Mouse (Mus musculus) liver (tissue): ENCODE results near the gene Wdr18.

Source experiments
- DNase-seq: peaks from one replicate; pipeline ENCODE4 v3.0.0-alpha.2; 2020; ENCODE audit warnings: mixed read lengths

Gene Wdr18

GRCm38 (mm10) chr10:79927324-79928029, 32.5 kb upstream of the Wdr18 start:
- DNase-seq: peak; percentile 54

GRCm38 (mm10) chr10:79928030-79928694, 31.8 kb upstream of the Wdr18 start:
- DNase-seq: peak; percentile 60

- DNase-seq: no peak
Observed at GRCm38 (mm10) chr10:79928907-79929701, 30.8 kb upstream of the Wdr18 start.

- no peak for DNase-seq
Observed at GRCm38 (mm10) chr10:79929967-79930825, 29.8 kb upstream of the Wdr18 start.

- DNase-seq: no peak
Observed at GRCm38 (mm10) chr10:79930826-79931186, 29.1 kb upstream of the Wdr18 start.

GRCm38 (mm10) chr10:79931797-79932196, 28.2 kb upstream of the Wdr18 start:
- no peak for DNase-seq

- DNase-seq: no peak
Observed at GRCm38 (mm10) chr10:79932736-79933135, 27.2 kb upstream of the Wdr18 start.

- no peak for DNase-seq
Observed at GRCm38 (mm10) chr10:79933145-79933679, 26.7 kb upstream of the Wdr18 start.

- no peak for DNase-seq
Observed at GRCm38 (mm10) chr10:79933861-79934260, 26.1 kb upstream of the Wdr18 start.

- DNase-seq: no peak
Observed at GRCm38 (mm10) chr10:79934272-79934721, 25.7 kb upstream of the Wdr18 start.

- no peak for DNase-seq
Observed at GRCm38 (mm10) chr10:79934794-79935569, 25.0 kb upstream of the Wdr18 start.

- no peak for DNase-seq
Observed at GRCm38 (mm10) chr10:79936284-79936910, 23.6 kb upstream of the Wdr18 start.

GRCm38 (mm10) chr10:79936911-79937441, 23.0 kb upstream of the Wdr18 start:
- no peak for DNase-seq

GRCm38 (mm10) chr10:79937775-79938526, 22.0 kb upstream of the Wdr18 start:
- no peak for DNase-seq

- DNase-seq: peak; percentile 42
Observed at GRCm38 (mm10) chr10:79940749-79941148, 19.2 kb upstream of the Wdr18 start.

- DNase-seq: no peak
Observed at GRCm38 (mm10) chr10:79942988-79943387, 17.0 kb upstream of the Wdr18 start.

GRCm38 (mm10) chr10:79943471-79943901, 16.5 kb upstream of the Wdr18 start:
- DNase-seq: no peak

- no peak for DNase-seq
Observed at GRCm38 (mm10) chr10:79945507-79946234, 14.3 kb upstream of the Wdr18 start.

GRCm38 (mm10) chr10:79946752-79947322, 13.1 kb upstream of the Wdr18 start:
- DNase-seq: peak; percentile 70
